Mouse (Mus musculus): ENCODE results near the gene Usp2. TPM values are rescaled to one million over a fixed set of nuclear protein-coding genes. Genes with fewer than 3 reads are reported as not detected.
"Not testable (repeated sequence)": the region's sequence is repeated elsewhere in the genome, so short reads cannot be mapped to it uniquely, and the experiment has no call there.

The Usp2 gene
- polyA plus RNA-seq, 2 experiments: 4.9 to 24.4 TPM

DNA sequence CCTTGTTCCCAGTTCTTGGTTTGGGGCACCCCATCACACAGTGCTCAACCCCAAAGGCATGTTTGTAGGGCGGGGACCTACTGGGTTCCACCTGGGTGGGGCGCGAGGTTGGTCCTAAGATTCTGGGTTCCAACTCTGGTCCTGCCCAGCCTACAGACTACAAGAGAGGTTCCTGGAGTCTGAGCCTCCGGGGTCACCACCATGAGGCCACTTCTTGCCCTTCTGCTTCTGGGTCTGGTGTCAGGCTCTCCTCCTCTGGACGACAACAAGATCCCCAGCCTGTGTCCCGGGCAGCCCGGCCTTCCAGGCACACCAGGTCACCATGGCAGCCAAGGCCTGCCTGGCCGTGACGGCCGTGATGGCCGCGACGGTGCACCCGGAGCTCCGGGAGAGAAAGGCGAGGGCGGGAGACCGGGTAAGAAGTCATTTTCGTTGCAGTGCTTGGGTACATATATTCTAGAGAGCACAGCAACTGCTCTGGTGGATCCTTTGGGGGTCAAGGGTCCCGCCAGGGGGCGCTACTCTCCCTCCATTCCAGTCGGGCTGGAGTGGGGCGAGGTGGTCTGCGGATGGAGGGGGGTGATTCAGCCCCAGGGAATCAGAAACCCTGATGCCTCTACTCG, 40.8 kb downstream of the Usp2 start:
- no peak for ATAC-seq (ENCODE audit: low FRiP score, low read depth)
- WGBS: 42% methylated on average over 25 of the region's 25 CpGs
- DNase-seq (ENCODE audit: low spot score): peak; percentile 33
- H3K4me1 ChIP-seq (ENCODE audit: control insufficient read depth, insufficient read depth, low read length): peaks cover 43% of the 10 kb centered on the region
- H3K36me3 ChIP-seq (ENCODE audit: control insufficient read depth, insufficient read depth, low read length): peaks cover 39% of the 10 kb centered on the region
- peak overlapping the region; percentile 40 for H3K4me2 ChIP-seq (replicated peaks; ENCODE audit: low read depth, low read length, severe bottlenecking)
- H3K27ac ChIP-seq (replicated peaks; ENCODE audit: low read depth, low read length): peak overlapping the region; percentile 72
- no peaks in the 10 kb centered on the region for H3K27me3 ChIP-seq (ENCODE audit: control insufficient read depth, insufficient read depth, low read length)
- H3K9ac ChIP-seq (ENCODE audit: low read depth, low read length, severe bottlenecking): 0 out of 2 replicates have a peak overlapping the region, but pooled peaks have one; percentile 31
- H3K9me3 ChIP-seq (ENCODE audit: control insufficient read depth, low read length): no peaks in the 10 kb centered on the region
- peak overlapping the region; percentile 21 for H3K4me3 ChIP-seq (replicated peaks; ENCODE audit: low read length)
- TF ChIP-seq POLR2A (IDR thresholded peaks at IDR 0.05; ENCODE audit: borderline replicate concordance, extremely low read depth, insufficient read depth, insufficient read length): no peak

DNA sequence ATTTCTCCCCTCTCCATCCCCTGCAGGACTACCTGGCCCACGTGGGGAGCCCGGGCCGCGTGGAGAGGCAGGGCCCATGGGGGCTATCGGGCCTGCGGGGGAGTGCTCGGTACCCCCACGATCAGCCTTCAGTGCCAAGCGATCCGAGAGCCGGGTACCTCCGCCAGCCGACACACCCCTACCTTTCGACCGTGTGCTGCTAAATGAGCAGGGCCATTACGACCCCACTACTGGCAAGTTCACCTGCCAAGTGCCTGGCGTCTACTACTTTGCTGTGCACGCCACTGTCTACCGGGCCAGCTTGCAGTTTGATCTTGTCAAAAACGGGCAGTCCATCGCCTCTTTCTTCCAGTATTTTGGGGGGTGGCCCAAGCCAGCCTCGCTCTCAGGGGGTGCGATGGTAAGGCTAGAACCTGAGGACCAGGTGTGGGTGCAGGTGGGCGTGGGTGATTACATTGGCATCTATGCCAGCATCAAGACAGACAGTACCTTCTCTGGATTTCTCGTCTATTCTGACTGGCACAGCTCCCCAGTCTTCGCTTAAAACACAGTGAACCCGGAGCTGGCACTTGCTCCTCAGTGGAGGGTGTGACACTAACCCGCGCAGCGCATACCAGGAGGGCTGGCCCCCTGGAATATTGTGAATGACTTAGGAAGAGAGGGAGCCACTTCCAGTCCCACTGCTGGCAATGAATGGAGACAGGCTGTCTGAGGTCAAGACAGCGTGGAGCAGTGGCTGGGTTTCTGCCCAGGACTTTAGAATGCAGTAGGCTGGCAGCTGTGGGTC, 41.6 kb downstream of the Usp2 start:
- no peak overlapping the region for H3K27ac ChIP-seq (replicated peaks; ENCODE audit: low read depth, low read length)
- H3K4me1 ChIP-seq (ENCODE audit: control insufficient read depth, insufficient read depth, low read length): peaks cover 43% of the 10 kb centered on the region
- no peak for DNase-seq (ENCODE audit: low spot score)
- no peak for TF ChIP-seq POLR2A (IDR thresholded peaks at IDR 0.05; ENCODE audit: borderline replicate concordance, extremely low read depth, insufficient read depth, insufficient read length)
- no peaks in the 10 kb centered on the region for H3K9me3 ChIP-seq (ENCODE audit: control insufficient read depth, low read length)
- H3K4me3 ChIP-seq (replicated peaks; ENCODE audit: low read length): 0 out of 2 replicates have a peak overlapping the region, but pooled peaks have one; percentile 21
- H3K36me3 ChIP-seq (ENCODE audit: control insufficient read depth, insufficient read depth, low read length): peaks cover 39% of the 10 kb centered on the region
- H3K27me3 ChIP-seq (ENCODE audit: control insufficient read depth, insufficient read depth, low read length): no peaks in the 10 kb centered on the region
- H3K4me2 ChIP-seq (replicated peaks; ENCODE audit: low read depth, low read length, severe bottlenecking): peak overlapping the region; percentile 41
- H3K9ac ChIP-seq (ENCODE audit: low read depth, low read length, severe bottlenecking): peak overlapping the region; percentile 31; the same call in 1 of the 2 replicates
- no peak for ATAC-seq (ENCODE audit: low FRiP score, low read depth)
- 75% methylated on average over 31 of the region's 31 CpGs for WGBS

DNA sequence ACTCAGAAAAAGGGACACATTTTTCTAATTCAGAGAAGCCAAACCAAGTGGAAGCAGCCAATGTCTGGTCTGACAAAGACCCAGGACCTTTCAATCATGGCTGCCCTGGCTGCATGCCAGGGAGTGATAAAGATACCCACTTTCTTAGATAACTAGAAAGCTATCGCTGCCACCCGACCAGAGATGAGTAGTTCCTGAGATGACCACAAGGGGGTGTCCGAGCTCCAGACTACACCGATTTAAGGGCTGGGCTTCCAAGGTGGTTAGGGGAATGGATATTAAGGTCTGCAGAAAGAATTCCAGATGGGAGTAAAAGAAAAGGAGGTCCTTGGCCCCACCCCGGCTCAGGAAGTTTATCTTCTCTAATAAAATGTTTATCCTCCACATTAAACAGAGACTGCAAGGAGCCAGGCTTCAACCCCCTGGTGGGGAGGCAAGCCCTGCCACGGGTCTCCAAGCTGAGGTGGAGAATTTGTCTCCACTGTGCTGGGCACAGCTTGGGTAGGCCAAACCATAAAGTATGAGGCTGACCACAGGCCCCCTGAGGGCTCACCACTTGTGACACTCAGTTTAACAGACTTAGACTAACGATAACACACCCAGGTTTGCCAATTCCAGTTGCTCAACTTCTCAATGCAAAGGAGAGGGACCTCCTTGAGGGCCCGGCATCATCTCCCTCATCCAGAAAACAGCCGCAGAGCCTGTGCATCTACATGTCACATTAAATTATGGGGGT, 42.7 kb downstream of the Usp2 start:
- ATAC-seq (ENCODE audit: low FRiP score, low read depth): no peak
- TF ChIP-seq POLR2A (IDR thresholded peaks at IDR 0.05; ENCODE audit: borderline replicate concordance, extremely low read depth, insufficient read depth, insufficient read length): no peak
- Histone ChIP-seq H3K4me2 (replicated peaks; ENCODE audit: low read depth, low read length, severe bottlenecking) (peak overlapping the region; percentile 41), H3K36me3 (ENCODE audit: control insufficient read depth, insufficient read depth, low read length) (peaks cover 33% of the 10 kb centered on the region), H3K9ac (ENCODE audit: low read depth, low read length, severe bottlenecking) (0 out of 2 replicates have a peak overlapping the region, but pooled peaks have one; percentile 41), H3K4me1 (ENCODE audit: control insufficient read depth, insufficient read depth, low read length) (peaks cover 43% of the 10 kb centered on the region), H3K9me3 (ENCODE audit: control insufficient read depth, low read length) (no peaks in the 10 kb centered on the region), H3K27me3 (ENCODE audit: control insufficient read depth, insufficient read depth, low read length) (no peaks in the 10 kb centered on the region), H3K27ac (replicated peaks; ENCODE audit: low read depth, low read length) (no peak overlapping the region), H3K4me3 (replicated peaks; ENCODE audit: low read length) (peak overlapping the region; percentile 22)
- DNase-seq (ENCODE audit: low spot score): peak; percentile 86
- WGBS: 15% methylated on average over 9 of the region's 9 CpGs

DNA sequence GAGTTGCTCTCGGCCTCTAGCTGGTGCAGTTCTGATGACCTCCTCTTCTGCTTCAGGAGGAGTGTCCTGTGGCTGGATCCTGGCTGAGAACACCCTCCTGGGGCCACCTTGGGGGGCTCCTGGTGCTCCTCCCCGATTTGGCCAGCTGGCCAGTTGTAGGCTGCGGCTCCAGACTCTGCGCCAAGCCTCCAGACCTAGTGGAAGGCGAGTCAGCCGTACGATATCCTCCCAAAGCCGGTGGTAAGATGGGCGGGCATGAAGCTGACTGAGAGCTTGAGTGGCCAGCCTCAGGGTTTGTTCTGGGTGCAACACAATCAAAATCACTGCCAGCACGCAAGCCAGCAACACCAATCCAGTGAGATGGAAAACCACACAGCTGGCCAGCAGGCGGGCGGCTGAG, 45.1 kb downstream of the Usp2 start:
- H3K4me3 ChIP-seq (replicated peaks; ENCODE audit: low read length): peak overlapping the region; percentile 69
- DNase-seq (ENCODE audit: low spot score); ATAC-seq (ENCODE audit: low FRiP score, low read depth); H3K27me3 ChIP-seq (ENCODE audit: control insufficient read depth, insufficient read depth, low read length); H3K9ac ChIP-seq (ENCODE audit: low read depth, low read length, severe bottlenecking); H3K27ac ChIP-seq (replicated peaks; ENCODE audit: low read depth, low read length); H3K9me3 ChIP-seq (ENCODE audit: control insufficient read depth, low read length): not testable (repeated sequence)
- 71% methylated on average over 9 of the region's 12 CpGs for WGBS
- peaks cover 20% of the 10 kb centered on the region for H3K36me3 ChIP-seq (ENCODE audit: control insufficient read depth, insufficient read depth, low read length)
- peak overlapping the region; percentile 47 for H3K4me2 ChIP-seq (replicated peaks; ENCODE audit: low read depth, low read length, severe bottlenecking)
- H3K4me1 ChIP-seq (ENCODE audit: control insufficient read depth, insufficient read depth, low read length): peaks cover 36% of the 10 kb centered on the region

DNA sequence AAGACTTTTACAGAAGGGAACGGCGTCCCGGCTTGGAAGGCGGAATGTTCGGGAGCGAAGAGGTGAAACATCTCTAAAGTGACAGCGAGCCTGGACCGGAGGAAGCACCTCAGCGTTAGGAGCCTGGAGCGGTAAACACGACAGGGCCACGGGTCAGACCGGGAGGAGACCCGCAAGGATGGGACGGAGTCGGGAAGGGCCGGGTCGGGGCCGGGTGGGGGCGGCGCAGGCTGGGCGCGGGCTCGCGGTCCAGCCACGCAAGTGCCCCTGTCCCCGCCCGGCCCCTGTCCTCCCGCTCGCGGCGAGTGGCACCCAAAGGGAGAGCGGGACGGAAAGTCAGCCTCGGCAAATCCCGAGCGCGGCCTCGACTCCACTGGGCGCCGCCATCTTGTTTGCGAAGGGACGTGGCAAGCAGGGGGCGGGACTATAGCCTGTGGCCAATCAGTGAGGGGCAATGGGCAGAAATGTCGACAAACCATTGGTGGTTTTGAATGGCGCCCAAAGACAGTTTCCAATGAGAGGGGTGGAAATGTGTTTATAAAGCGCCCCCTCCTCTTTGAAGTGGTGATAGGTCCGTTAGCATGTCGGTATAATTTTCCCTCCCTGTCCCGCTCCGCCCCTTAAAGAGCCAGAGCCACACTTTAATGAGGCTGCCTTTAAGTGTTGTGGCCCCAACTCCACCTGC, 46.4 kb downstream of the Usp2 start, which contains the start of the genes Gm49380 and Rnf26:
Gm49380 (minus strand) TSS at position 396 of the 685 bp plus-strand sequence.
Rnf26 (minus strand) TSS at position 413 of the 685 bp plus-strand sequence.
- Histone ChIP-seq H3K4me2 (replicated peaks; ENCODE audit: low read depth, low read length, severe bottlenecking) (peak within 1 kb of the TSS; percentile 47), H3K4me1 (ENCODE audit: control insufficient read depth, insufficient read depth, low read length) (peaks cover 22% of the 10 kb centered on the region), H3K4me3 (replicated peaks; ENCODE audit: low read length) (peak within 1 kb of the TSS; percentile 69), H3K9me3 (ENCODE audit: control insufficient read depth, low read length) (no peaks in the 10 kb centered on the region), H3K9ac (ENCODE audit: low read depth, low read length, severe bottlenecking) (peak within 1 kb of the TSS; percentile 87), H3K27ac (replicated peaks; ENCODE audit: low read depth, low read length) (peak within 1 kb of the TSS; percentile 63; the same call in 1 of the 2 replicates), H3K27me3 (ENCODE audit: control insufficient read depth, insufficient read depth, low read length) (no peaks in the 10 kb centered on the region), H3K36me3 (ENCODE audit: control insufficient read depth, insufficient read depth, low read length) (peaks cover 14% of the 10 kb centered on the region)
- peak; percentile 97 for ATAC-seq (ENCODE audit: low FRiP score, low read depth)
- under 1% methylated on average over 28 of the region's 51 CpGs for WGBS
- TF ChIP-seq POLR2A (IDR thresholded peaks at IDR 0.05; ENCODE audit: borderline replicate concordance, extremely low read depth, insufficient read depth, insufficient read length): no peak
- peak; percentile 100 for DNase-seq (ENCODE audit: low spot score)
